Mouse (Mus musculus) cortical plate, adult 2 months (tissue): ENCODE results near the gene Icam2.

Experiments used
- CTCF ChIP-seq: fragments of 200-500 bp; IDR thresholded peaks from 2 replicates; pipeline ENCODE4 v1.5.1; 2011; ENCODE audit warnings: mild to moderate bottlenecking, control low read depth, low read length; ENCODE audit not compliant: insufficient read depth; ENCODE audit errors: extremely low read depth
- POLR2A ChIP-seq: fragments of 200-500 bp; IDR thresholded peaks from 2 replicates; pipeline ENCODE4 v1.6.1; 2011; ENCODE audit warnings: mild to moderate bottlenecking, low read length, control low read depth; ENCODE audit not compliant: insufficient read depth; ENCODE audit errors: extremely low read depth

DNA sequence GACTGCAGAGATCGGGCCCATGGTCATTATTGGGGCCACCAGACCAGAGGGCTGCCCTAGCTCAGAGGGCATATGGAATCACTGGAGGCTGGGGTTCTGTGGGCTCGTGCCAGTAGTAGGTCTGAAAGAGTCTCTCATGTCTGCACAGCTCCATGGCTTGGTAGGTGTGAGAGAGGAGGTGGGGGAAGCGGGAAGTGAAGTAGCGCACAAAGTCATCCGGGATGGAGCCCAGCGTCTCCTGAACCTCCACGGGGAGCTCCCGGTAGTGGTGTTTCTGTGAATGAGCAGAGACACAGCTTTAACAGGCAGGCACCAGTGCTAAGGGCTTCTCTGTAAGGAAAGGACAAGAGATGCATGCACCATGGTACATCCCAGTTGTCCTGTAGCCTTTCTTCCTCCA is 10.6 kb upstream of the Icam2 start:
- no peak for TF ChIP-seq POLR2A
- TF ChIP-seq CTCF: no peak
